ENCODE assay signal across 14 mouse cellular contexts in genomic region chr12:39154689-39155088, GRCm38 (mm10).
DNase-seq lines count a peak whose midpoint lies in the region; ATAC-seq and TF ChIP-seq lines count a peak whose summit lies in the region.
"Had no signal": no experiment of that assay in that cellular context is flagged by ENCODE, and none has a peak within 500 bp of the region (broad histone marks: within the 10 kb centered on the region; RNA-seq: fewer than 3 reads in every experiment).

No protein-coding gene starts in this region.

- no peaks in the 10 kb centered on the region for H3K27me3 ChIP-seq in forebrain, embryonic 11.5 days (ENCODE audit: control insufficient read depth, insufficient read depth, low read length)
- no peaks in the 10 kb centered on the region for H3K27me3 ChIP-seq in forebrain, postnatal 0 days (ENCODE audit: insufficient read depth, low read length)
- H3K27me3 ChIP-seq in midbrain, embryonic 12.5 days = no peaks in the 10 kb centered on the region
- no peaks in the 10 kb centered on the region for H3K27me3 ChIP-seq in midbrain, embryonic 16.5 days (ENCODE audit: control insufficient read depth, insufficient read depth, low read depth, low read length)
- H3K27me3 ChIP-seq in neural tube, embryonic 12.5 days (replicated peaks) = no peaks in the 10 kb centered on the region
- H3K27me3 ChIP-seq: heart, embryonic 13.5 days; intestine, embryonic 15.5 days; liver, embryonic 12.5 days had no signal

- H3K27ac ChIP-seq in forebrain, embryonic 11.5 days (ENCODE audit: low read depth, low read length) = no peak overlapping the region
- H3K27ac ChIP-seq in forebrain, postnatal 0 days (ENCODE audit: low read depth, low read length) = no peak overlapping the region
- H3K27ac ChIP-seq in midbrain, embryonic 12.5 days (replicated peaks) = no peak overlapping the region
- no peak overlapping the region for H3K27ac ChIP-seq in midbrain, embryonic 16.5 days (ENCODE audit: low read length)
- H3K27ac ChIP-seq in neural tube, embryonic 12.5 days = no peak overlapping the region
- H3K27ac ChIP-seq: heart, embryonic 13.5 days; intestine, embryonic 15.5 days; kidney, postnatal 0 days; liver, embryonic 12.5 days had no signal

- ATAC-seq in forebrain, embryonic 11.5 days (replicated peaks; ENCODE audit: low FRiP score) = 0 out of 2 replicates have a peak, but pooled peaks have one; percentile 53
- no peak for ATAC-seq in forebrain, postnatal 0 days
- peak; percentile 47; the same call in 1 of the 2 replicates for ATAC-seq in midbrain, embryonic 12.5 days (ENCODE audit: low FRiP score, low read depth)
- ATAC-seq in midbrain, embryonic 16.5 days = no peak
- peak; percentile 41; the same call in 1 of the 2 replicates for ATAC-seq in neural tube, embryonic 12.5 days (ENCODE audit: low FRiP score, low read depth)
- ATAC-seq: intestine, embryonic 15.5 days; liver, embryonic 12.5 days; lung, postnatal 0 days had no signal

- no peaks in the 10 kb centered on the region for H3K36me3 ChIP-seq in forebrain, embryonic 11.5 days (ENCODE audit: control insufficient read depth, insufficient read depth, low read length)
- H3K36me3 ChIP-seq in forebrain, postnatal 0 days (ENCODE audit: insufficient read depth) = no peaks in the 10 kb centered on the region
- H3K36me3 ChIP-seq in midbrain, embryonic 12.5 days = no peaks in the 10 kb centered on the region
- no peaks in the 10 kb centered on the region for H3K36me3 ChIP-seq in midbrain, embryonic 16.5 days (ENCODE audit: control insufficient read depth, insufficient read depth, low read length)
- no peaks in the 10 kb centered on the region for H3K36me3 ChIP-seq in neural tube, embryonic 12.5 days
- H3K36me3 ChIP-seq: heart, embryonic 13.5 days; intestine, embryonic 15.5 days; liver, embryonic 12.5 days had no signal

- no peaks in the 10 kb centered on the region for H3K9me3 ChIP-seq in forebrain, embryonic 11.5 days (ENCODE audit: control insufficient read depth, low read length)
- no peaks in the 10 kb centered on the region for H3K9me3 ChIP-seq in forebrain, postnatal 0 days (ENCODE audit: low read length)
- H3K9me3 ChIP-seq in midbrain, embryonic 12.5 days = no peaks in the 10 kb centered on the region
- no peaks in the 10 kb centered on the region for H3K9me3 ChIP-seq in midbrain, embryonic 16.5 days (replicated peaks; ENCODE audit: control insufficient read depth, low read length, poor library complexity, severe bottlenecking)
- H3K9me3 ChIP-seq in neural tube, embryonic 12.5 days = no peaks in the 10 kb centered on the region
- H3K9me3 ChIP-seq: heart, embryonic 13.5 days; intestine, embryonic 15.5 days; liver, embryonic 12.5 days had no signal

- no peak for DNase-seq in forebrain, embryonic 11.5 days (ENCODE audit: low spot score)
- no peak for DNase-seq in forebrain, postnatal 0 days
- peak; percentile 8 for DNase-seq in embryo, embryonic 9.5 days (ENCODE audit: extremely low spot score)
- no peak for DNase-seq in thymus, postnatal 0 days (ENCODE audit: low spot score)
- no peak for DNase-seq in left cerebral cortex, postnatal 10 days (ENCODE audit: extremely low spot score in 1 of 2, low spot score in 2 of 2)
- DNase-seq: layer of hippocampus, adult 9-11 months had no signal

- intact Hi-C loops in left cerebral cortex, postnatal 10 days (cut with DNase I) = no loop called here

- H3K4me2 ChIP-seq in forebrain, embryonic 11.5 days (ENCODE audit: low read depth, low read length, severe bottlenecking) = no peak overlapping the region
- H3K4me2 ChIP-seq in forebrain, postnatal 0 days (ENCODE audit: low read depth) = no peak overlapping the region
- no peak overlapping the region for H3K4me2 ChIP-seq in midbrain, embryonic 12.5 days (replicated peaks)
- H3K4me2 ChIP-seq in midbrain, embryonic 16.5 days (ENCODE audit: low read length) = no peak overlapping the region
- no peak overlapping the region for H3K4me2 ChIP-seq in neural tube, embryonic 12.5 days (replicated peaks)
- H3K4me2 ChIP-seq: heart, embryonic 13.5 days; intestine, embryonic 15.5 days; liver, embryonic 12.5 days had no signal

- no peak for TF ChIP-seq CTCF in forebrain, postnatal 0 days (IDR thresholded peaks at IDR 0.05; ENCODE audit: low read depth)

- H3K9ac ChIP-seq in forebrain, embryonic 11.5 days (ENCODE audit: low read length) = no peak overlapping the region
- H3K9ac ChIP-seq in forebrain, postnatal 0 days = no peak overlapping the region
- no peak overlapping the region for H3K9ac ChIP-seq in midbrain, embryonic 12.5 days (replicated peaks)
- no peak overlapping the region for H3K9ac ChIP-seq in midbrain, embryonic 16.5 days (ENCODE audit: low read depth, low read length)
- H3K9ac ChIP-seq in neural tube, embryonic 12.5 days = no peak overlapping the region
- H3K9ac ChIP-seq: heart, embryonic 13.5 days; intestine, embryonic 15.5 days; liver, embryonic 12.5 days had no signal

- 83% methylated on average over 6 of the region's 6 CpGs for WGBS in forebrain, embryonic 11.5 days
- 67% methylated on average over 6 of the region's 6 CpGs for WGBS in forebrain, postnatal 0 days
- WGBS in midbrain, embryonic 12.5 days = 67% methylated on average over 6 of the region's 6 CpGs
- WGBS in midbrain, embryonic 16.5 days = 68% methylated on average over 6 of the region's 6 CpGs
- 50% methylated on average over 6 of the region's 6 CpGs for WGBS in neural tube, embryonic 12.5 days

- H3K4me1 ChIP-seq in forebrain, embryonic 11.5 days (replicated peaks; ENCODE audit: control insufficient read depth, insufficient read depth, low read length) = no peaks in the 10 kb centered on the region
- H3K4me1 ChIP-seq in forebrain, postnatal 0 days (ENCODE audit: insufficient read depth) = no peaks in the 10 kb centered on the region
- no peaks in the 10 kb centered on the region for H3K4me1 ChIP-seq in midbrain, embryonic 12.5 days
- no peaks in the 10 kb centered on the region for H3K4me1 ChIP-seq in midbrain, embryonic 16.5 days (ENCODE audit: control insufficient read depth, insufficient read depth, low read length)
- no peaks in the 10 kb centered on the region for H3K4me1 ChIP-seq in neural tube, embryonic 12.5 days
- H3K4me1 ChIP-seq: intestine, embryonic 15.5 days; liver, embryonic 12.5 days had no signal

- H3K4me3 ChIP-seq in forebrain, embryonic 11.5 days (ENCODE audit: low read depth, low read length) = no peak overlapping the region
- H3K4me3 ChIP-seq in forebrain, postnatal 0 days (ENCODE audit: low read depth, low read length) = no peak overlapping the region
- no peak overlapping the region for H3K4me3 ChIP-seq in midbrain, embryonic 12.5 days
- no peak overlapping the region for H3K4me3 ChIP-seq in midbrain, embryonic 16.5 days (ENCODE audit: low read depth, low read length)
- H3K4me3 ChIP-seq in neural tube, embryonic 12.5 days = no peak overlapping the region
- H3K4me3 ChIP-seq: heart, embryonic 13.5 days; intestine, embryonic 15.5 days; liver, embryonic 12.5 days had no signal

Comparison
In these comparisons a context has a peak if more than half of its experiments do, and no peak if none do; other contexts are left out.
1. ATAC-seq: peak in forebrain, embryonic 11.5 days (single experiment), midbrain, embryonic 12.5 days (single experiment) and neural tube, embryonic 12.5 days (single experiment); none in forebrain, postnatal 0 days (single experiment) and midbrain, embryonic 16.5 days (single experiment).